Mouse (Mus musculus) mature B cell (primary cell): Measurements from ENCODE around the gene Ttll1.

ENCODE experiments used
- in situ Hi-C: fragments of 300-500 bp; cut with MboI; formaldehyde crosslinking; loops from 2 replicates; pipeline ENCODE4 v1.14.3; 2019

Ttll1 gene

DNA sequence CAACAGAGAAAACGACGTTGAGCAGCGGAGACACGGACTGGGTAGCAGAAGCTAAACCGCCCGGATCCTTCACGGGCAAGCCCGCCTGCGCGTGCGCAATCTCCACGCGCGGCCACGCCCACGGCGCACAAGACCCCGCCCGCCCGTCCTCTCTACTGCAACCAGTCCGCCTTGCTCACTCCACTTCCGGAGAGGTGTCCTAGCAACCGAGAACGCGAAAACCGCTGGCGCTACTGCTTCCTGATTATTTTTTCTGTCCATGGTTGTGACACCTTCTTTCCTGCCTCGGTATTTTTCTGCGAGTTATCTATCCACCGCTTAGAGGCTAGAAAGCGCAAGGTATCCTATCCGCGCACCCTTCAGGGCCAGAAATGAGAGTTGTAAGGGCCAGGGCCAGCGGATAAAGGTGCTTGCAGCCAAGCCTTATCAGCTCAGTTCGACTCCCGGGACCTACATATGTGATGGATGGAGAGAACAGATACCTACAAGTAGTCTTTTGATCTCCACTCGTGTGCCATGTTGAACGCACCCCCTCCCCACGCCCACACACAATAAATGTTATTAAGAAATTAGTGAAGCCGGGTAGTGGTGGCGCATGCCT lies at the start of gene Ttll1:
Ttll1 (minus strand) TSS at position 89 of the 601 bp plus-strand sequence.
- in situ Hi-C loops: no loop called here

DNA sequence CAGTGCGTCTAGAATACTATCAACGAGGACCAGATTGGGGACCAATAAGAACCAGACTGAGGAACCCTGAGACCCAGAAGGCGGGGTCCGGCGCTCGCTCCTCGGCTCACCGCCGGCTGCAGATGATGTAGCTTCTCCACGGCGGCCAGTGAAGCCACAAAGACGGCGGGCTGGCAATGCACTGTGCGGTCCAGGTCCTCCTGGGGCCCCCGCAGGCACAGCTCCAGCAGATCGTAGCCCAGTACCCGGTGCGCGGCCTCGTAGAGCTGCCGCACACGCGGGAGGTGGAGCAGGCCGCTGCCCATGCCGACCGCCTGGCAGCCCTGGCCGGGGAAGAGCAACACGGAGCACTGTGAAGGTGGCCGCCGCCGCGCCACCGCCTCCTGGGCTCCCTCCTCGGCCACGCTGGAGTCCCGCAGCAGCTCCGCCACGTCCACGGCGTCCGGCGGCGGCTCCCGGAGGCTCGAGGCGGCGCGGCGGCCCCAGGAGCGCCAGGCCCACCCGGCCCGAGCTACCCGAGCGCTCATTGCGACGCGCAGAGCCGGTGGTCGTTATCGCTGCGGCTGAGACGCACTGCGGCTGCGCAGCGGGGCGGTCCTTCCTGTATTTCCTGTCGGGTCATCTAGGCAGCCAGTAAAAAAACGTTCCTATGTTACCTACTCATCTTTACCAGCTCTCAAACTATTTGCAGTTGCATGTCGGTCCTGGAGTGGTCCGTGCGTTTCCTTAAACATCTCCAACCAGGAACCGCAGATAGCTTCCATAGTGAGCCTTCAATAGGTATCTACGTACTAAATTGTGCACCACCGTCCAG lies 44.7 kb upstream of the Ttll1 start:
- in situ Hi-C loops: no loop called here

DNA sequence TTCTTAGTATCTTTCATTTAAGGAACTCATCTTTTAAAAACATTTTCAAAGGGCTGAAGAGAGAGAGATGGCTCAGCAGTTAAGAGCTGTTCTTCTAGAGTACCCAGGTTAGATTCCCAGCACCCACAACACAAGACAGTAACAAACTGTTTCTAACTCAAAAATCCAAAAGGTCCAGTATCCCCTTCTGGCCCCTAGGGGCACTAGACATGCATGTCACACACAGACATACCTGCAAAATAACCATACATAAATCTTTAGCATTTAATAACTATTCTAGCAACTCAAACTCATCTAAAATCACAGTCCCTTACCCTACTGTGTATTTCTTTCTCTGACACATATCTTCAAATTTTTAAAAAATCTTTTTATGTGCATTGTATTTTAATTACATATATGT lies 43.1 kb upstream of the Ttll1 start:
- in situ Hi-C loops: no loop called here

DNA sequence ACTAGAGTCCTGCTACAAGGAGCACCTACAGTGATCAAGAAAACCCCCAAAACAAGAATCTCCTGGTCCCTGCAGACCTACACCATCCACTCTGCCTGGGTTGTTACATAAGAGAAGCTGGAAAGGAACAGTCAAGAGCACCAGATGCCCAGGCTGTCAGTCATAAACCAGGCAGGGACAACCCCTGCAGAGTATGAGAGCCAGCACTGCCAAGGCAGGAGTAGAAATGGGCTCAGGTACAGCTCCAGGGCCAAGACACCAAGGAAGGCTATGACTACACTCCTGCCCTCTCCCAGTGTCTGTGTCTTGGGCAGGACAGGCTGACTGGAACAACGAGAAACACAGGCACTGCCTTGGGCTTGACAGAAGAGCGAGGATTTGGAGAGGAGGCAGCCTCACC lies 39.4 kb upstream of the Ttll1 start:
- in situ Hi-C loops: no loop called here

DNA sequence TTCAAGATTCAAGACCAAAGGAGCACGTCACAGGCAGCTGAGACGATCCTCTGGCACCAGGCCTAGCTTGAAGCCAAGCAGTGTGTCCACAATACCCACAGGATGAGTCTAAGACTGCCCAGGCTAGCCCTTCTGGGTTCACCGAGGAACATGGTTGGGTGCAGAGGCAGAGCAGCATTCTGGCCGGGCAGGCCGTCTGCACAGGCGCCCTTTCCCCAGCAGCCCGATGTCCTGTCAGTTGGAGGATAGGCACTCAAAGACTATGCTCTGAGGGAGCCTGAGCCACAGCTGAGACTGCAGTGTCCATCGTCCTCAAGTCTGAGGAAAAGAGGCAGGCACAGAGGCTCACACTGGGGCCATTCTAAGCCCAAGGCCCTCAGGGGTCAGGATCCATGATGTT lies 36.5 kb upstream of the Ttll1 start:
- in situ Hi-C loops: no loop called here

DNA sequence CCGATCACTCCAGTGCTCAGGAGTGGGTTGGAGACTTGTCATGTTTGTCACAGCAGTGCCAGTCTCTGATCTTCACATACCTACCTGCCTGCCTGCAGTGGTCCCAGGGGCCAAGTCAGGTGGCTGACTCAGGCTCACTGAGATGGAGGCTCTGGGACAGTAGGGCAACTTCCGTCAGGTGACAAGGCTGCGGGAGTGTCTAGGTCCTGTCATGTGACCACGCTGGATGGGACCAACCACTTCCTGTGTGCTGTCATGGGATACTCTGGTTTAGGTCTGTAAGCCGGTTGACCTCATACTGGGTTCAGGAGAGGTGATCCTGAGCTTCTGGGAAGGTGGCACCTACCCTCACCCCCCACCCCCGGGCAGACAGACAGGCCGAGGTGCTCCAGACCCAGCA lies 35.3 kb upstream of the Ttll1 start:
- in situ Hi-C loops: no loop called here

DNA sequence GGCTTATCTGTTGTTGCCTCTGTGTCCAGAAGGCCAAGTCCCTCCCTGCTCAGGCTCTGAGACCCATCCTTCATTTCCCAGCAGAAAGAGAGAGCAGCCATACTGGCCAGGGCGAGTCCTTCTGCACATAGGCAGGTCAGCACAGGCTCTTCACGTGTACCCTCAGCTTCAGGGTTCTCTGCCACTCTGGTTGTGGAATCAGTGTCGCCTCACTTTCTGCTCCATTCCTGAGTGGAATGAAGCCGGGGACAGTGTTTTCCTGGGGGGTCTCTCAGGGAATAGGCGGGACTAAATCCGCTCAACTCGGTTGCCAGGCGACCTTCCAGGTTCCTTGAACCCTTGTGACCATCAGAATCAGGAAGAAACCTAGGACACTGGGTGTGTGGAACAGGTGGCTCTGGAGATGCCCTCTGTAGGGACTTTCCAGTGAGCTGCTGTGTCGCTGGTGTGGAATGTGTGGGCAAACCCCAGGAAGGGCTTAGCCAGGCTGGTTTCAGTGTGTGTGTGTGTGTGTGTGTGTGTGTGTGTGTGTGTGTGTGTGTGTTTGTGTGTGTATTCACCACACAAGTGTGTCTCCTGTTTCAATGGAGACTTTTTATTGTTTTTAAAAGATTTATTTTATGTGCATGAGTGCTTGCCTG lies 31.1 kb upstream of the Ttll1 start:
- in situ Hi-C loops: no loop called here

DNA sequence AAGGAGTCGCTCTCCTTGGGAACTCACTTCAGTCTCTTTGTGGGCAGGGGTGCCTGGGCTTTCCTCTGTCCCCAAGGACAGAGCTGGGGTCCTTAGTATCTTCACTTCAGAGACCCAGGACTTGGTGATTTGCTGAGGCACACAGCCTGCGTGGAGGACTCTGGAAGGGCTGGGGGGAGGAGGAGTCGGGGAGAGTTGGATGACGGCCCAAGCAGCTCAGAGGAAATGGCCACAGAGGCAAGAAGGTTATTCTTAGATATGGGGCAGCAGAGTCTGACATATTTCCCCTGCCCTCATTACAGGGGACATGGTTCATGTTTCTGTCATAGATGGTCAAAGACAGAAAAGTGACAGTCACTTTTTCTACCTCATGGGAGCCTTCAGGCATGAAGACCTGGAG lies 29.2 kb upstream of the Ttll1 start:
- in situ Hi-C loops: no loop called here

DNA sequence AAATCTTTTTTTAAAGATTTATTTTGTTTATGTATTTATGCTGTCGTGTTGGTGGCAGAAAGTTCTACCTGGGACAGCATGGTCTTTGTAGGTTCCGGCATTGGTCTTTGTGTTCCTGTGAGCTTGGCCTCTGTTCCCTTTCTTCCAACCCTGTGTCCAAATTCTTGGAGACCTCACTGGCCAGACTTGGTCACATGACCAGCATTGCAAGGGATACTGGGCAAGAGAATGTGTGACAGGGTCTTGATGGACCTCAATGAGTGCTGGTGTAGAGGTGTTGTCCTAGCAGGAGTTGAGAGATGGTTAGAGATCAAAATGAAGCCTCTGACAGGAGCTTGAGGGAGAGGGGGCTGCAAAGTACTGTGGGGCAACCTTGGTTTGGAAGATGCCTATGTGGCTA lies 28.2 kb upstream of the Ttll1 start:
- in situ Hi-C loops: no loop called here

DNA sequence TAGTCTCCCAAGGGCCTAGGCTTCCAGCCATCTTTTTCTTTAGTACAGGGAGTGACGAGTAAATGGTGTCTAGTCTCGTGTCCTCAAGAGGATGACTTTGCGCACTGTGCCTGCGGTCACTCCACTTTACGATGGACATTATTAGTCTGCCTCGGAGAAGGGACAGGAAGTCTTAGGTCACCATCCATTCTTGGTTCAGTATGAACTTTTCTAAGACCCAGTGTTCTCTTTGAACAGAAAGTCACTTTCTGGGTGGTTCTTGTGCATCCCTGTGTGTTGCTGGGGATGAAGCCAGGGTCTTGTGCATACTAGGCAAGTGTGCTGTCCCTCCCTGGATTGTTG lies 25.2 kb upstream of the Ttll1 start:
- in situ Hi-C loops: no loop called here

DNA sequence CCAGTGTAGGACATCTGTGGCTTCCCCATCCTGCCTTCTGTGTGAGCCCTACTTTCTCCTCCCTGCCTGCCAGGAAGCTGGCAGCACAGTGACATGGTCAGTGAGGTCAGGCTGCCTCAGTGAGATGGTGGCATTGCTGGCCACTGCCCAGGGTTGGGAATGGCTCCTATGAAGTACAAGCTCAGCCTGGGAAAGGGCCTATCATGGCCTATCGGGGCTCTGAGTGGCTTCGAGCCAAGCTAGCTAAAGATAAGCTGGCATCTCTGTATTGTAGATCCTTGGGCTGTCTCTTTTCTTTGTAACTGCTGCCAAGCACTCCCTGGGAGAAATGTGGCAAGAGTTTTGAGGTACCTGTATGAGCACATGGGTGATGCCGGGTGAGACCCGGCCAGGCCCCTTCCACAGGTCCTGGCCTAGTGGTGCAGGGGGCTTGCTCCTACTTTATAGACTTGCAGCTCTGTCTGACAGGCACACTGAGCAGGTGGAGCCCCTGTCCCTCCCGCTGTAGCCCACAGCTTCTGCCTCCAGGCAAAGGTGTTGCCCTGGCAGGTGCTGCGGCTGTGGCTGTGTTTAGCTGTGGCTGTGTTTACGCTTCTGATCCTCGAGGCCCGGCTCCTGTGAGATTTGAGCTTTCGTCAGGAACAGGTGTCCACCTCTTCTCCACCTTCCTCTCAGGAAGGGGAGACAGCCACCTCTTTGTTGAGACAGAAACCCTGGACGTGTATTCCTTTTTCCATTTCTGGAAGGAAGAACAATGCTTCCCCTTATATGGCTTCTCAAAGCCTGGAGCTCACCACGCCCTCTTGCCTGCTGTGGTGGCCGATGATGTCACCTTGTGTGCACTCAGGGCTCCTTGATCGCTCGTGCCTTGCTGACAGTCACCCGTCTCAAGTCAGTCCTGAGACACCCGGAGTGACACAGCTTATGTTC lies 24.5 kb upstream of the Ttll1 start:
- in situ Hi-C loops: no loop called here

DNA sequence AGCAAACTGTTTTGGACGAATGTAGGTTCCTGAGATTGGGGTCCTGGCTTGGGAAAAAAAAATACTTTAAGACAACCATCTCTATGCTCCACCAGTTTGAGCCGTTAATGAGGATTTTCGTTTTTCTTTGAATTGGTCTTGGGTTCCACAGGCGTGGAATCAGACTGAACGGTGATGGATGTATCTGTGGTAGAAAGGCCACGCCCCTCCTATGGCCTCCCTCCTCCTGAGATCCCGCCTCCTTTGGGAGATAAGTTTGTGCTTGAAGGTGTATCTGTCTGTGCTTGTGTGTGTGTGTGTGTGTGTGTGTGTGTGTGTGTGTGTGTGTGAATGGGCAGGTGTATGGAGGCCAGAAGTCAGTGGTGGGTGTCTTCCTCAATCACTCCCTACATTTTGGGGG lies 21.9 kb upstream of the Ttll1 start:
- in situ Hi-C loops: no loop called here

DNA sequence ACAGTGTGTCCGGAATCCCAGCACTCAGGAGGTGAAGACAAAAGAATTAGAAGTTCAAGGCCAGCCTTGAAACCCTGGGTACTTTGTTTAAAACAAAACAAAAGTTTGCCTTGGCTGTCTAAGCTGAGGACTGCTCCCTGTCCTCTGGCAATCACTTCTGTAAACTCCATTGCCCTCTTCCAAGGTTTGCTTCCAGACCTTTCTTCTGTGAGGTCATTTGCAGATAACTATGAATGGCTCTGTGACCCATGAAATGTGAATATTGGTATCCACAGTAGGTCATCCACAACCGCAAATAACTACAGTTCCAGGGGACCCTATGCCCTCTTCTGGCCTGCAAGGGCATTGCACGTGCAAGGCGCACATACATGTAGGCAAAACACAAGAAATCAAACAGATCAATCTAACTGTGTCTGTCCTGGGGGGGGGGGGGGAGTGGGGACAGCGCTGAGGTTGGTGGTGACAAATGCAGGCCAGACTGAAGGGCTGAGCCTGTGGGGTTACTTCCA lies 21.3 kb upstream of the Ttll1 start:
- in situ Hi-C loops: no loop called here

DNA sequence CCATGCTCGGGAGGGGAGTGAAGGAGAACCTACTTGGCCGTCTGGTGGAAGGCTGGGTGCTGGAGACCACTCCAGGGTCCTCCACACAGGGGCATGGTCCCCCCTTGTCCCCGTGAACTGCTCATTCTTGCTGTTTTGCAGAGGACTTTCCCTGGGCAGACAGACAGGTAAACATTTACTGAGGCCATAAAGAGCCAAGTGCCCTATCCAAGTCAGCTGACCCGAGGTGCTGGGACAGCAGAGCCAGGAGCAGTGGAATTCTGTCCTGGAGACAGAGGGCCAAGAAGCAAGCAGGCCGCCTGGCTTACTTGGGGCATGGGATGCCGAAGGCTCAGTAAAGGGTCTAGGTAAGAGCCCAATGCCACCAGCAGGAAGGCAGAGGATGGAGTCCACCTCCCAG lies 20.0 kb upstream of the Ttll1 start:
- in situ Hi-C loops: no loop called here

DNA sequence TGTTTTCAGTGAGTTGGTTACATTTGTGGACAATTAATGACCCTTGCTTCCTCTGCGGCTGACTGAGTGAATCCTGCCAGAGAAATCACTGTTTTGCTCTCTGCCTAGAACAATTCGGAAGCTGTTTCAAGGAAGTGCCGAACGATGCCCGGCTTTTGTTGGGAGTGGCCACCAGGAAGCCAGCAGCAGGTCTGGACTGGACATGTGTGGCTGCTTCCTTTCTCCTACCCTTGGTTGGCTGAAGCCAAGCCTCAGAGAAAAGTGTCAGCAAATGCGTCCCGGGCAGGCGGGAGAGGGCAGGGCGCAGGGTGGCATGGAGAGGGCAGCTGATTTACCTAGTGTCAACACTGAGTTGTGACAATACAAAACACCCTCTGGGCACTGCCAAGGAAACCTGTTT lies 19.5 kb upstream of the Ttll1 start:
- in situ Hi-C loops: no loop called here

DNA sequence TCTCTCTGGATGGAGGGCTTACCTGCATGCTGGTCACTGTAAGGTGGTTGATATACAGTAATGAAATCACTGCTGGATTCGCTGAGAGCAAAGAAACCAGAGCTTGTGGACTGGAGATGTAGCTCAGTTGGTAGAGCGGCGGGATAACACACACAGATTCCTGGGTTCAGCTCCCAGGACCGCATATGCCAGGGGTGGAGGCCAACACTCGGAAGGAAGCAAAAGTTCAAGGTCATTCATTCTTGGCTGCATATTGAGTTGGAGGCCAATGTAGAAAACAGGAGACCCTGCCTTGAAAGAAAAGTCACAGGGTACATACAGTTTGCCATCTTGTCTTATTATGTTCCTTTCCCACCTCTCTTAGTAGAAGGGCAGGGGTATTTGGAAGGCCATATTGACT lies 19.1 kb upstream of the Ttll1 start:
- in situ Hi-C loops: no loop called here

DNA sequence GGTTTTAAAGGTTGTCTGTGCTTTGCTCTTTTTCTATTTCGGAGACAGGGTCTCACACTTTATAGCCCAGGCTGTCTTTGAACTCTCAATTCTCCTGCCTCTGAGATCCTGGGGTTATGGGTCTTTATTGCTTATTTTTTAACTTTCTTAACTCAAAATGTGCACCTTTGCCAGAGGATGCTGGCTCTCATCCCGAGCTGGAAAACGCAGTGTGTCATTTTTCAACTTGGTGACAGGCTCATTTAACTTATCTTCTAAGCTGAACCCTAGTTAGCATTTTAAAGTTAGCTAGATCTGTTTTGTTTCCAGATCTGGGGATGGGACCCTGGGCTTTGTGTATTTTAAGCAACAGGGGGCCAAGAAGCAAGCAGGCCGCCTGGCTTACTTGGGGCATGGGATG lies 18.2 kb upstream of the Ttll1 start:
- in situ Hi-C loops: no loop called here

DNA sequence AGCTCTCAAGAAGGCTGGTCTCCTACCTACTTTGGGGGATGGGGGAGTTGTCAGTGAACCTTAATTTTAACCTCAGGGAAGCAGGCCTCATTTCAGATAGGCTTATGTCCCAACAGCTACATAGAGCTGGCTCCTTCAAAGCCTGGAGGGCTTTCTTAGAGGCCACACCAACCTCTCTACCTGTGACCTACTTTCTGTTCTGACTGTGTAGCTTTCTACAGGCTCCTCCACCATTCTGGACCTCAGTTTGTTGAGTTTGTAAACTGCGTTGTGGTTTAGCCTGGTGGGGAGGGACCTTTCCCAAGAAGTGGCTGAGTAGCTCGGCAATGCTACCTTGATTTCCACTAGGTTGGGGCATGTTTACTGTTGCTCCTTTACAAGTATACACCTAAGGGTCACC lies 17.1 kb upstream of the Ttll1 start:
- in situ Hi-C loops: no loop called here

DNA sequence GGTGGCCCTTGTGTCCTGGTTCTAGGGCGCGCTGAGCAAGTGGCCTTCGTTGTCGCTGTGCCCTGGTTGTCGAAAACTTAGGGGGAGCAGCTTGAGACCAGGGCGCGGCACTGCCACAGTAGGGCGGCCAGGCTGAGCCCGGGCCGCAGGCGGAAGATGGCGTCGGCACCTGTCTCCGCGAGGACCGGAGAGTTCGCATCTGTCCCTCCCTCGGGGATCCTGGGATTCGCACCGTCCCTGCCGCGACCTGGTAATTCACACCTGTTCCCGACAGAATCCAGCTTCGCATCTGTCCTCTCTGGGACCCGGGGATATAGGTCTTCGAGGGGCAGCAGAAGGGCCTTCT lies 16.4 kb upstream of the Ttll1 start:
- in situ Hi-C loops: no loop called here

DNA sequence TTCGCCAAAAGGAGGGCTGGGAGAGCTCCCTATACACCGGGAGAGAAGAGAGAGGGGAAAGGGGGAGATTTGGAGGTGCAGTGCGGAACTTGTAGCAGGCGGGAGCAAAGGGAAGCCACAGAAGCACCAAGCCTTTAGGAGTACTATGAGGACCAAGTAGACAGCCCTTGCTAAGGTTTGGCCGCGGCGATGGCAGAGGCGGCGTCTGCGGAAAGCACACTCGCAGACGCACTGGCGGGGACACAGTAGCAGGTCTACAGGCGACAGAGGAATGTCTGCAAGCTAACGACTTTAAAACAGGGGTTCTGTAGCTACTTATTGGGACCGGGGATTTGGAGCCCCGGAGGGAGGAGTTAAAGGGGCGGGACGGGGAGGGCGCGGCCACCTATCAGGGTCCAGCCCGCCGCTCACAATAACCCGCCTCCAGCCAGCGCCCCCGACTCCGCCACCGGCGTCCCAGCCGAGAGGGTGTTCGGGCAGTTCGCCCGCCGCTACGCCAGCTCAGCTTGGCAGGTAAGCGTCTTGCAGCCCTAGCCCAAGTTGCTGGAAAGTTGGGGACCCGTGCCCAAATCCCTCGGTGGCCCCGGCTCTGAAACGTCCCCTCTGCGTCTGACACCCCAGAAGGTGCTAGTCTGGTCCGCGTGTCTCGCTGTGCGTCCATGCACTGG lies 15.9 kb upstream of the Ttll1 start, which contains the start of gene Bik:
Bik (plus strand) TSS at position 439 of the 668 bp plus-strand sequence.
- in situ Hi-C loops: no loop called here

DNA sequence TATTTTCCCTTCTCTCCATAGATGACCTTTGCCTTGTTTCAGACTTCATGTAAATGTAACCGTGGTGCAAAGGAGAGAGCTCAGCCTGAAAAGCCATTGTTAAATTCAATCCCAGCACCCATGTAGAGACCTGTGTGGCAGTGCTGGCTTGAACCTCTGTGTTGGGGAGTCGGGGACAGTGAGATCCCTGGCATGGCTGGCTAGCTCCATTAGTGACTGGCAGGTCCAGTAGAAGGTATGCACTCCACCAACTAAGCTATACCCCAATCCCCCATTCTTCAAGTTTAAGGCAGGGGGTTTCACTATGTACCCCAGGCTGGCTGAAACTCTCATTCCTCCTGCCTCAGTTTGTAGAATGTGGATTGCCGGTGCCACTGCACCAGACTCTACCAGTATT lies 13.6 kb upstream of the Ttll1 start:
- in situ Hi-C loops: no loop called here
